Mouse (Mus musculus) spleen, postnatal 10 days (tissue): ENCODE measurements at regions not wholly inside any gene's neighbourhood (a gene's known extent, or its start where the extent isn't known, plus 50 kb on each side); places are given as distances from the start of the nearest gene placed in this dataset.

Source experiments
- DNase-seq, 2 experiments: peaks; one replicate each; pipeline ENCODE4 v3.0.0; 2021 to 2022; ENCODE audit warnings: low spot score in 2 of 2

- no peak for DNase-seq
Measured at GRCm38 (mm10) chr16:12903161-12903560, 206.3 kb upstream of the Ercc4 start.

GRCm38 (mm10) chr16:12904937-12905336, 204.5 kb upstream of the Ercc4 start:
- no peak for DNase-seq

GRCm38 (mm10) chr16:12924668-12925067, 184.8 kb upstream of the Ercc4 start:
- DNase-seq, result no peak

- DNase-seq, result no peak
Measured at GRCm38 (mm10) chr16:12925931-12926330, 183.6 kb upstream of the Ercc4 start.

GRCm38 (mm10) chr16:12931111-12931510, 178.4 kb upstream of the Ercc4 start:
- DNase-seq, result no peak

- no peak for DNase-seq
Measured at GRCm38 (mm10) chr16:12932959-12933358, 176.5 kb upstream of the Ercc4 start.

GRCm38 (mm10) chr16:12934586-12934985, 174.9 kb upstream of the Ercc4 start:
- DNase-seq, result no peak

GRCm38 (mm10) chr16:12935266-12935665, 174.2 kb upstream of the Ercc4 start:
- no peak for DNase-seq

GRCm38 (mm10) chr16:12936571-12936970, 172.9 kb upstream of the Ercc4 start:
- no peak for DNase-seq

- DNase-seq, result no peak
Measured at GRCm38 (mm10) chr16:12938563-12938962, 170.9 kb upstream of the Ercc4 start.

GRCm38 (mm10) chr16:12951176-12951575, 158.3 kb upstream of the Ercc4 start:
- no peak for DNase-seq

- no peak for DNase-seq
Measured at GRCm38 (mm10) chr16:12954028-12954427, 155.5 kb upstream of the Ercc4 start.

- DNase-seq, result no peak
Measured at GRCm38 (mm10) chr16:12956416-12956815, 153.1 kb upstream of the Ercc4 start.

- no peak for DNase-seq
Measured at GRCm38 (mm10) chr16:12960885-12961284, 148.6 kb upstream of the Ercc4 start.

GRCm38 (mm10) chr16:12982681-12983080, 126.8 kb upstream of the Ercc4 start:
- no peak for DNase-seq

- no peak for DNase-seq
Measured at GRCm38 (mm10) chr16:13001288-13001880, 108.1 kb upstream of the Ercc4 start.

GRCm38 (mm10) chr16:13012863-13013262, 96.6 kb upstream of the Ercc4 start:
- no peak for DNase-seq

- DNase-seq, result no peak
Measured at GRCm38 (mm10) chr16:13013891-13014644, 95.4 kb upstream of the Ercc4 start.

- peak; percentile 5 to 40 for DNase-seq
Measured at GRCm38 (mm10) chr16:13022875-13023274, 86.6 kb upstream of the Ercc4 start.

- no peak for DNase-seq
Measured at GRCm38 (mm10) chr16:13025393-13025792, 84.1 kb upstream of the Ercc4 start.

- no peak for DNase-seq
Measured at GRCm38 (mm10) chr16:13034136-13034535, 75.3 kb upstream of the Ercc4 start.

- DNase-seq, result no peak
Measured at GRCm38 (mm10) chr16:13036596-13036995, 72.9 kb upstream of the Ercc4 start.

- no peak for DNase-seq
Measured at GRCm38 (mm10) chr16:13040312-13041100, 69.0 kb upstream of the Ercc4 start.
